In the genomic region with DNA sequence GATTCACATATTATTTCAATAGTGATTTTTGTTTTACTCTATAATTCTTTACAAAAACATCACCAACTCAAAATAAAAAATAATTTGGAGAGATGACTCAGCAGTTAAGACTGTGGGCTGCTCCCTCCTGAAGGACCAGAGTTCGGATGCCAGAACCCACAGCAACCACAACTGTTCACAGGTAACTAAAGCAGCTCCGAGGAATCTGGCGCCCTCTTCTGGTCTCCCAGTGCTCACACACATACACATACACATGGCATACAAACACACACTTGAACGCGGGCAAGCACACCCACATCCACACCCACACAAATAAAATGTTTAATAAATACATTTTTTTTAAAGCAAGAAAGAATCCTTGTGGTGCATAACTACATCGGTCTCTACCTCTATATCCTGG, we compare ENCODE assay signal across 16 mouse cellular contexts. TPM values are rescaled to one million over a fixed set of nuclear protein-coding genes. Genes with fewer than 3 reads are reported as not detected.
DNase-seq lines count a peak whose midpoint lies in the region; ATAC-seq and TF ChIP-seq lines count a peak whose summit lies in the region.
"Had no signal": no experiment of that assay in that cellular context is flagged by ENCODE, and none has a peak within 500 bp of the region (broad histone marks: within the 10 kb centered on the region; RNA-seq: fewer than 3 reads in every experiment).

No protein-coding gene starts in this region.

- 97% methylated on average over 6 of the region's 6 CpGs for WGBS in midbrain, postnatal 0 days
- 98% methylated on average over 6 of the region's 6 CpGs for WGBS in midbrain, embryonic 13.5 days
- 96% methylated on average over 6 of the region's 6 CpGs for WGBS in liver, postnatal 0 days (ENCODE audit: insufficient replicate concordance)

- H3K4me1 ChIP-seq in midbrain, postnatal 0 days (ENCODE audit: insufficient read depth, low read length), result no peaks in the 10 kb centered on the region
- H3K4me1 ChIP-seq in midbrain, embryonic 13.5 days (replicated peaks), result peaks cover 7% of the 10 kb centered on the region; the same call in 1 of the 2 replicates
- H3K4me1 ChIP-seq in ES-E14 (ENCODE audit: control insufficient read depth in 2 of 2, insufficient read depth in 2 of 2, low read length in 2 of 2, poor library complexity in 1 of 2), result peaks cover 0 to 11% of the 10 kb centered on the region in 2 experiments; a peak in 2 of 4 replicates
- H3K4me1 ChIP-seq in liver, postnatal 0 days (ENCODE audit: insufficient read depth), result peaks cover 13% of the 10 kb centered on the region

- no peaks in the 10 kb centered on the region; the same call in 1 of the 2 replicates for H3K36me3 ChIP-seq in midbrain, postnatal 0 days (ENCODE audit: insufficient read depth, low read length)
- peaks cover 4% of the 10 kb centered on the region; the same call in 1 of the 2 replicates for H3K36me3 ChIP-seq in midbrain, embryonic 13.5 days
- peaks cover 11% of the 10 kb centered on the region; the same call in 1 of the 2 replicates for H3K36me3 ChIP-seq in ES-E14 (ENCODE audit: control insufficient read depth, insufficient read depth, low read length, poor library complexity, severe bottlenecking)
- peaks cover 16% of the 10 kb centered on the region for H3K36me3 ChIP-seq in liver, postnatal 0 days (replicated peaks; ENCODE audit: insufficient read depth, low read length)

- no peak overlapping the region for H3K27ac ChIP-seq in gastrocnemius, adult 2 months
- no peak overlapping the region for H3K27ac ChIP-seq in midbrain, postnatal 0 days (ENCODE audit: low read depth, low read length)
- no peak overlapping the region for H3K27ac ChIP-seq in midbrain, embryonic 13.5 days
- H3K27ac ChIP-seq in ES-E14 (ENCODE audit: insufficient read depth, low read depth, low read length, poor library complexity, severe bottlenecking), result no peak overlapping the region
- no peak overlapping the region for H3K27ac ChIP-seq in liver, postnatal 0 days (ENCODE audit: low read depth)
- H3K27ac ChIP-seq: embryonic facial prominence, embryonic 10.5 days; forebrain, embryonic 12.5 days; kidney, embryonic 15.5 days; midbrain, embryonic 10.5 days had no signal

- no peak overlapping the region for H3K4me2 ChIP-seq in midbrain, postnatal 0 days (ENCODE audit: low read depth, low read length, poor library complexity, severe bottlenecking)
- H3K4me2 ChIP-seq in midbrain, embryonic 13.5 days (replicated peaks), result no peak overlapping the region
- no peak overlapping the region for H3K4me2 ChIP-seq in liver, postnatal 0 days (ENCODE audit: low read depth, low read length)
- H3K4me2 ChIP-seq: forebrain, embryonic 12.5 days; kidney, embryonic 15.5 days had no signal

- DNase-seq in gastrocnemius, adult 2 months, result no peak
- DNase-seq in gastrocnemius, postnatal 10 days, result no peak
- DNase-seq in midbrain, postnatal 0 days (ENCODE audit: low spot score), result peak; percentile 9
- DNase-seq in ES-E14 (ENCODE audit: low read depth, low spot score), result peak; percentile 65
- peak; percentile 28 for DNase-seq in liver, postnatal 0 days
- no peak for DNase-seq in left cerebral cortex, postnatal 4 days
- DNase-seq in urinary bladder, adult 2 months (ENCODE audit: low spot score), result no peak
- DNase-seq: gastrocnemius, postnatal 36 days; heart, postnatal 10 days had no signal

- intact Hi-C loops in gastrocnemius, adult 2 months (cut with DNase I), result no loop called here
- intact Hi-C loops in left cerebral cortex, postnatal 4 days (cut with DNase I), result no loop called here

- in situ Hi-C loops in ES-E14 (cut with MboI; ENCODE audit: low sequenced_read_pairs in 2 of 2, unreplicated experiment in 2 of 2), result no loop called here

- no peaks in the 10 kb centered on the region for H3K9me3 ChIP-seq in midbrain, postnatal 0 days (ENCODE audit: low read length)
- H3K9me3 ChIP-seq in midbrain, embryonic 13.5 days, result no peaks in the 10 kb centered on the region
- no peaks in the 10 kb centered on the region for H3K9me3 ChIP-seq in ES-E14 (ENCODE audit: control insufficient read depth, insufficient read depth, low read depth, low read length)
- no peaks in the 10 kb centered on the region; the same call in 1 of the 2 replicates for H3K9me3 ChIP-seq in liver, postnatal 0 days (ENCODE audit: low read length)
- H3K9me3 ChIP-seq: embryonic facial prominence, embryonic 10.5 days; forebrain, embryonic 12.5 days; kidney, embryonic 15.5 days had no signal

- no peak overlapping the region for H3K9ac ChIP-seq in midbrain, postnatal 0 days (replicated peaks; ENCODE audit: low read length, poor library complexity, severe bottlenecking)
- no peak overlapping the region for H3K9ac ChIP-seq in midbrain, embryonic 13.5 days (replicated peaks)
- no peak overlapping the region for H3K9ac ChIP-seq in ES-E14 (ENCODE audit: insufficient read depth, low read depth, low read length, poor library complexity, severe bottlenecking)
- no peak overlapping the region for H3K9ac ChIP-seq in liver, postnatal 0 days (replicated peaks)
- H3K9ac ChIP-seq: forebrain, embryonic 12.5 days; kidney, embryonic 15.5 days had no signal

- no peak for TF ChIP-seq EP300 in liver, postnatal 0 days (IDR thresholded peaks at IDR 0.05; ENCODE audit: low read depth)

- ATAC-seq in midbrain, postnatal 0 days (ENCODE audit: low FRiP score), result no peak
- ATAC-seq in midbrain, embryonic 13.5 days, result no peak
- no peak for ATAC-seq in liver, postnatal 0 days

- peak; percentile 38 for TF ChIP-seq CTCF in gastrocnemius, adult 2 months (IDR thresholded peaks at IDR 0.05)
- TF ChIP-seq CTCF in midbrain, postnatal 0 days (IDR thresholded peaks at IDR 0.05), result peak; percentile 29; the same call in 1 of the 2 replicates
- TF ChIP-seq CTCF in liver, postnatal 0 days (IDR thresholded peaks at IDR 0.05; ENCODE audit: low read depth), result peak; percentile 53

- H3K4me3 ChIP-seq in gastrocnemius, adult 2 months, result no peak overlapping the region
- H3K4me3 ChIP-seq in midbrain, postnatal 0 days (ENCODE audit: low read depth, low read length), result no peak overlapping the region
- H3K4me3 ChIP-seq in midbrain, embryonic 13.5 days (replicated peaks), result no peak overlapping the region
- H3K4me3 ChIP-seq in ES-E14 (ENCODE audit: insufficient read depth in 1 of 2, low read depth in 1 of 2, low read length in 2 of 2, poor library complexity in 1 of 2, severe bottlenecking in 1 of 2), result no peak overlapping the region
- no peak overlapping the region for H3K4me3 ChIP-seq in liver, postnatal 0 days (ENCODE audit: low read depth, low read length)
- H3K4me3 ChIP-seq: embryonic facial prominence, embryonic 10.5 days; forebrain, embryonic 12.5 days; kidney, embryonic 15.5 days; midbrain, embryonic 10.5 days had no signal

- H3K27me3 ChIP-seq in midbrain, postnatal 0 days (ENCODE audit: insufficient read depth, low read length), result no peaks in the 10 kb centered on the region
- no peaks in the 10 kb centered on the region for H3K27me3 ChIP-seq in midbrain, embryonic 13.5 days
- no peaks in the 10 kb centered on the region for H3K27me3 ChIP-seq in liver, postnatal 0 days (ENCODE audit: insufficient read depth, low read length)
- H3K27me3 ChIP-seq: forebrain, embryonic 12.5 days; kidney, embryonic 15.5 days had no signal

TF ChIP-seq in ES-E14, 5 proteins besides CTCF, POLR2A, EP300 and RAD21:
- TF ChIP-seq MAFK (IDR thresholded peaks at IDR 0.05; ENCODE audit: insufficient read depth, low read depth, low read length) (peak; percentile 87), HCFC1 (IDR thresholded peaks at IDR 0.05; ENCODE audit: borderline replicate concordance, insufficient read depth, low read length) (no peak)

RNA-seq across cellular contexts. Expression of a gene that starts 3.5 kb away (rescaled TPM):
- 1 to 10 TPM; 7.2 to 7.9 TPM for total RNA-seq in gastrocnemius, adult 2 months (2021)
- 10 to 100 TPM in 1 of 2 experiments, 1 to 10 TPM in 1; 9.7 to 10.3 TPM for total RNA-seq in gastrocnemius, postnatal 10 days (2021)
- total RNA-seq in midbrain, postnatal 0 days (2014; rRNA removed), result 15.8 and 27.6 TPM in 2 replicates
- polyA plus RNA-seq in midbrain, postnatal 0 days (2015; fragmentation: Nextera tagmentation; extraction: Ambion mirVana), result 7.7 and 9.6 TPM in 2 replicates
- 7.6 and 7.9 TPM in 2 replicates for polyA plus RNA-seq in midbrain, embryonic 13.5 days (2015; fragmentation: Nextera tagmentation; extraction: Ambion mirVana)
- total RNA-seq in ES-E14 (2012; rRNA removed), result 80.2 and 104 TPM in 2 replicates
- polyA plus RNA-seq in liver, postnatal 0 days (2015; fragmentation: Nextera tagmentation; extraction: Ambion mirVana), result 4.1 and 4.3 TPM in 2 replicates
- 10 to 100 TPM; 22.7 to 23.1 TPM for total RNA-seq in left cerebral cortex, postnatal 4 days (2021)
- polyA plus RNA-seq in urinary bladder, adult 2 months (2012; rRNA removed), result 175 and 192 TPM in 2 replicates

RNA-seq across cellular contexts. Expression of a gene that starts 52.9 kb away (rescaled TPM):
- total RNA-seq in gastrocnemius, adult 2 months (2021), result not detected
- total RNA-seq in gastrocnemius, postnatal 10 days (2021), result under 1 TPM in 1 of 2 experiments, not detected in 1; 0.45 TPM
- total RNA-seq in midbrain, postnatal 0 days (2014; rRNA removed), result not detected in 2 replicates
- not detected in 2 replicates for polyA plus RNA-seq in midbrain, postnatal 0 days (2015; fragmentation: Nextera tagmentation; extraction: Ambion mirVana)
- polyA plus RNA-seq in midbrain, embryonic 13.5 days (2015; fragmentation: Nextera tagmentation; extraction: Ambion mirVana), result not detected in 2 replicates
- total RNA-seq in ES-E14 (2012; rRNA removed), result 3.0 and 4.2 TPM in 2 replicates
- polyA plus RNA-seq in liver, postnatal 0 days (2015; fragmentation: Nextera tagmentation; extraction: Ambion mirVana), result not detected in 2 replicates
- not detected for total RNA-seq in left cerebral cortex, postnatal 4 days (2021)
- 0.11 and 0.13 TPM in 2 replicates for polyA plus RNA-seq in urinary bladder, adult 2 months (2012; rRNA removed)
- total RNA-seq: neutrophil, adult 5-6 weeks had no signal
- polyA plus RNA-seq: forebrain, embryonic 12.5 days; kidney, embryonic 15.5 days; liver, embryonic 16.5 days had no signal

Comparison
In these comparisons a context has a peak if more than half of its experiments do, and no peak if none do; other contexts are left out.
1. DNase-seq: peak in midbrain, postnatal 0 days (single experiment), ES-E14 (single experiment) and liver, postnatal 0 days (single experiment); none in gastrocnemius, adult 2 months (single experiment), gastrocnemius, postnatal 10 days (single experiment), left cerebral cortex, postnatal 4 days (single experiment) and urinary bladder, adult 2 months (single experiment).
2. Peak in every context shown above with its lines, with median percentiles within 50 percentile points of each other: CTCF ChIP-seq.